Comparison of ENCODE assay signal across 21 mouse cellular contexts in the genomic region with DNA sequence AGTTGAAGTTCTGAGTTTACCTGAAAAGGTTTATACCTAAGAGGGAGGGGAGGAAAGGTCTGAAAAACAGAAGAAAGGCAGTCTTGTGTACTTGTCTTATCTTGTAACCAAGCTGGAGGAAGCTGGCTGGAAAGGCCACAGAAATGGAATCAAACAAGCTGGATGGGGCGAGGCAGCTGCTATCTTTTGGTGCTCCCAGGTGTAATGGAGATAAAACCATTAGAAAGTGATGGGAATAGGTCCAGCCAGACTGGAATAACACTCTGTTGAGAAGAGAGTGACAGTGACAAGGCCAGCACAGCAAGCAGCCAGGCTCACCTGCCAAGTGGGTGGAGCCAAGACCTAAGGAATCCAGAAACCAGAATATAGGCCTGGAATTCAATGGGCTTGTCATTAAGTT.
"Had no signal": no experiment of that assay in that cellular context is flagged by ENCODE, and none has a peak within 500 bp of the region (broad histone marks: within the 10 kb centered on the region; RNA-seq: fewer than 3 reads in every experiment).

No protein-coding gene starts in this region.

- H3K27me3 ChIP-seq: limb, embryonic 12.5 days; liver, embryonic 13.5 days; lung, embryonic 15.5 days; megakaryocyte, embryonic 14.5 days; midbrain, embryonic 15.5 days; neural tube, embryonic 12.5 days had no signal

- ATAC-seq: liver, postnatal 0 days; midbrain, embryonic 15.5 days had no signal

- H3K9ac ChIP-seq: limb, embryonic 12.5 days; liver, embryonic 13.5 days; liver, postnatal 0 days; lung, embryonic 15.5 days; midbrain, embryonic 15.5 days; neural tube, embryonic 12.5 days had no signal

- H3K27ac ChIP-seq: kidney, postnatal 0 days; limb, embryonic 12.5 days; liver, embryonic 13.5 days; lung, embryonic 15.5 days; macrophage; midbrain, embryonic 15.5 days; neural tube, embryonic 12.5 days had no signal

- H3K4me2 ChIP-seq: limb, embryonic 12.5 days; liver, embryonic 13.5 days; lung, embryonic 15.5 days; midbrain, embryonic 11.5 days; midbrain, embryonic 15.5 days; neural tube, embryonic 12.5 days had no signal

- H3K4me3 ChIP-seq: limb, embryonic 12.5 days; liver, embryonic 13.5 days; lung, embryonic 15.5 days; megakaryocyte, embryonic 14.5 days; midbrain, embryonic 15.5 days; neural tube, embryonic 12.5 days had no signal

- H3K4me1 ChIP-seq: limb, embryonic 12.5 days; liver, embryonic 13.5 days; lung, embryonic 15.5 days; megakaryocyte, embryonic 14.5 days; midbrain, embryonic 15.5 days; neural tube, embryonic 12.5 days had no signal

- H3K9me3 ChIP-seq: limb, embryonic 12.5 days; liver, embryonic 13.5 days; lung, embryonic 15.5 days; megakaryocyte, embryonic 14.5 days; midbrain, embryonic 15.5 days; neural tube, embryonic 12.5 days had no signal

- DNase-seq: kidney, adult 8-10 months; kidney, postnatal 36 days; layer of hippocampus, adult 9-11 months; layer of hippocampus, postnatal 36 days; liver; liver, embryonic 13.5 days; liver, postnatal 0 days; lung, postnatal 14 days; retina, postnatal 1 day; right cerebral cortex, postnatal 4 days; spleen, adult 18-20 months; thymus, adult 18-20 months; thymus, postnatal 25 days had no signal

- H3K36me3 ChIP-seq: limb, embryonic 12.5 days; liver, embryonic 13.5 days; lung, embryonic 15.5 days; midbrain, embryonic 15.5 days; neural tube, embryonic 12.5 days had no signal
